Mouse (Mus musculus) lung, embryonic 14.5 days (tissue): ENCODE measurements around the gene Cyb5d2. TPM values are rescaled to one million over a fixed set of nuclear protein-coding genes. Genes with fewer than 3 reads are reported as not detected.

Experiments
- ATAC-seq: fragments of 200-750 bp; cut with Nextera tagmentation; 2 replicates; pipeline ENCODE4 v1.8.0; 2017; ENCODE audit warnings: mild to moderate bottlenecking, moderate TSS enrichment, moderate library complexity; ENCODE audit not compliant: insufficient read depth
- DNase-seq: peaks from one replicate; pipeline ENCODE4 v3.0.0-alpha.2; 2015
- H3K27ac ChIP-seq: fragments of 300-500 bp; sonication (generic); 2 replicates; pipeline ENCODE4 v1.5.1; 2014; ENCODE audit warnings: low read depth, mild to moderate bottlenecking, moderate library complexity
- H3K27me3 ChIP-seq: fragments of 300-500 bp; sonication (generic); 2 replicates; pipeline ENCODE4 v1.6.1; 2014; ENCODE audit warnings: low read length, control low read depth; ENCODE audit not compliant: insufficient read depth
- H3K36me3 ChIP-seq: fragments of 300-500 bp; sonication (generic); 2 replicates; pipeline ENCODE4 v1.6.1; 2014; ENCODE audit warnings: control low read depth; ENCODE audit not compliant: insufficient read depth
- H3K4me1 ChIP-seq: fragments of 300-500 bp; sonication (generic); 2 replicates; pipeline ENCODE4 v1.6.1; 2014; ENCODE audit warnings: antibody characterized with exemption, control low read depth; ENCODE audit not compliant: insufficient read depth
- H3K4me2 ChIP-seq: fragments of 300-500 bp; sonication (generic); 2 replicates; pipeline ENCODE4 v1.6.1; 2014; ENCODE audit warnings: mild to moderate bottlenecking
- H3K4me3 ChIP-seq: fragments of 300-500 bp; sonication (generic); 2 replicates; pipeline ENCODE4 v1.5.1; 2014; ENCODE audit warnings: low read depth, low read length
- H3K9ac ChIP-seq: fragments of 300-500 bp; sonication (generic); 2 replicates; pipeline ENCODE4 v1.6.1; 2014
- H3K9me3 ChIP-seq: fragments of 300-500 bp; sonication (generic); 2 replicates; pipeline ENCODE4 v1.6.1; 2016; ENCODE audit warnings: low read depth, low read length, control low read depth
- CTCF ChIP-seq: IDR thresholded peaks from 2 replicates; pipeline ENCODE4 v1.5.1; 2016; ENCODE audit warnings: antibody characterized with exemption, low read depth
- WGBS: fragments of 180-500 bp; shearing (Covaris S2); extraction: QIAGEN DNeasy Blood & Tissue Kit; methylation state at CpG from one replicate; pipeline ENCODE4 v1.1.7; 2014; 5-methylcytosine and 5-hydroxymethylcytosine counted together
- polyA plus RNA-seq: library from polyadenylated mRNA; unstranded; fragments of >200 nt; fragmentation: Nextera tagmentation; extraction: Ambion mirVana; gene quantifications from 2 replicates; pipeline ENCODE4 v1.2.1, GENCODE M21; 2014

The Cyb5d2 gene
- polyA plus RNA-seq, 1 experiment from 2014 or later = 4.7 TPM

GRCm38 (mm10) chr11:72734840-72735518 lies 61.0 kb downstream of the Cyb5d2 start:
- Histone ChIP-seq H3K4me1 (no peaks in the 10 kb centered on the region), H3K4me3 (no peak overlapping the region), H3K9ac (no peak overlapping the region), H3K27ac (no peak overlapping the region), H3K4me2 (no peak overlapping the region), H3K36me3 (peaks cover 72% of the 10 kb centered on the region), H3K27me3 (no peaks in the 10 kb centered on the region), H3K9me3 (no peaks in the 10 kb centered on the region)
- DNase-seq = no peak
- ATAC-seq = no peak
- no peak for TF ChIP-seq CTCF
- 68% methylated on average over 4 of the region's 4 CpGs for WGBS

GRCm38 (mm10) chr11:72733736-72734135 lies 62.2 kb downstream of the Cyb5d2 start:
- Histone ChIP-seq H3K9me3 (no peaks in the 10 kb centered on the region), H3K9ac (no peak overlapping the region), H3K36me3 (peaks cover 72% of the 10 kb centered on the region), H3K27ac (no peak overlapping the region), H3K4me1 (no peaks in the 10 kb centered on the region), H3K4me3 (no peak overlapping the region), H3K4me2 (no peak overlapping the region), H3K27me3 (no peaks in the 10 kb centered on the region)
- no peak for ATAC-seq
- 89% methylated on average over 3 of the region's 3 CpGs for WGBS
- no peak for TF ChIP-seq CTCF
- no peak for DNase-seq

Other genes starting within 250 kb of the Cyb5d2 start
- 0.09 TPM in 1 of 2 replicates, not detected in the other for gene Spns3, start 245.6 kb downstream of the Cyb5d2 start, polyA plus RNA-seq
- 77.1 and 77.9 TPM in 2 replicates for gene Ube2g1, start 188.9 kb downstream of the Cyb5d2 start, polyA plus RNA-seq
- gene Ankfy1, start 106.1 kb downstream of the Cyb5d2 start, polyA plus RNA-seq = 35.3 and 36.7 TPM in 2 replicates
- gene Zzef1, start 84 bp upstream of the Cyb5d2 start, polyA plus RNA-seq = 12.2 and 12.6 TPM in 2 replicates
- 7.4 and 7.6 TPM in 2 replicates for gene Atp2a3, start 165.0 kb upstream of the Cyb5d2 start, polyA plus RNA-seq
- gene P2rx1, start 203.0 kb upstream of the Cyb5d2 start, polyA plus RNA-seq = 1.9 and 2.1 TPM in 2 replicates
- gene Camkk1, start 222.9 kb upstream of the Cyb5d2 start, polyA plus RNA-seq = 3.2 and 3.5 TPM in 2 replicates